Mouse (Mus musculus) midbrain, postnatal 0 days (tissue): ENCODE results near the gene Nudt3. TPM values are rescaled to one million over a fixed set of nuclear protein-coding genes. Genes with fewer than 3 reads are reported as not detected.

ENCODE experiments used
- ATAC-seq: fragments of 200-750 bp; cut with Nextera tagmentation; 2 replicates; pipeline ENCODE4 v1.8.0; 2017; ENCODE audit warnings: moderate number of reproducible peaks, mild to moderate bottlenecking, moderate TSS enrichment, moderate library complexity; ENCODE audit not compliant: low FRiP score
- DNase-seq: peaks from one replicate; pipeline ENCODE4 v3.0.0-alpha.2; 2015; ENCODE audit warnings: low spot score
- H3K27ac ChIP-seq: fragments of 300-500 bp; sonication (generic); 2 replicates; pipeline ENCODE4 v1.5.1; 2014; ENCODE audit warnings: low read depth, mild to moderate bottlenecking, low read length, mixed read lengths
- H3K27me3 ChIP-seq: fragments of 300-500 bp; sonication (generic); 2 replicates; pipeline ENCODE4 v1.6.1; 2014; ENCODE audit warnings: low read length, control low read depth, mixed read lengths; ENCODE audit not compliant: insufficient read depth
- H3K36me3 ChIP-seq: fragments of 300-500 bp; sonication (generic); 2 replicates; pipeline ENCODE4 v1.6.1; 2014; ENCODE audit warnings: low read length, control low read depth, mixed read lengths; ENCODE audit not compliant: insufficient read depth
- H3K4me1 ChIP-seq: fragments of 300-500 bp; sonication (generic); 2 replicates; pipeline ENCODE4 v1.6.1; 2014; ENCODE audit warnings: mild to moderate bottlenecking, control low read depth, antibody characterized with exemption, low read length, mixed read lengths; ENCODE audit not compliant: insufficient read depth
- H3K4me2 ChIP-seq: fragments of 300-500 bp; sonication (generic); 2 replicates; pipeline ENCODE4 v1.6.1; 2014; ENCODE audit warnings: low read depth, mild to moderate bottlenecking, low read length, mixed read lengths; ENCODE audit not compliant: poor library complexity, severe bottlenecking
- H3K4me3 ChIP-seq: fragments of 300-500 bp; sonication (generic); 2 replicates; pipeline ENCODE4 v1.5.1; 2014; ENCODE audit warnings: low read depth, mild to moderate bottlenecking, low read length, moderate library complexity
- H3K9ac ChIP-seq: fragments of 300-500 bp; sonication (generic); replicated peaks from 2 replicates; pipeline ENCODE4 v1.6.1; 2014; ENCODE audit warnings: mild to moderate bottlenecking, low read length, moderate library complexity, mixed read lengths; ENCODE audit not compliant: poor library complexity, severe bottlenecking
- H3K9me3 ChIP-seq: fragments of 300-500 bp; sonication (generic); 2 replicates; pipeline ENCODE4 v1.6.1; 2016; ENCODE audit warnings: low read length, control low read depth
- CTCF ChIP-seq: IDR thresholded peaks from 2 replicates; pipeline ENCODE4 v1.5.1; 2016; ENCODE audit warnings: antibody characterized with exemption, mild to moderate bottlenecking
- WGBS: fragments of 180-500 bp; shearing (Covaris S2); extraction: QIAGEN DNeasy Blood & Tissue Kit; methylation state at CpG from one replicate; pipeline ENCODE4 v1.1.7; 2014; 5-methylcytosine and 5-hydroxymethylcytosine counted together
- polyA plus RNA-seq: library from polyadenylated mRNA; unstranded; fragments of >200 nt; fragmentation: Nextera tagmentation; extraction: Ambion mirVana; gene quantifications from 2 replicates; pipeline ENCODE4 v1.2.1, GENCODE M21; 2015
- total RNA-seq: library from RNA; depleted of rRNA; stranded (reverse); fragments of >200 nt; gene quantifications from 2 replicates; pipeline ENCODE4 v1.2.3, GENCODE M21; 2014

The Nudt3 gene
- total and polyA plus RNA-seq, 2 experiments from 2014 or later, result 203 to 280 TPM

GRCm38 (mm10) chr17:27558845-27559244 is 64.5 kb downstream of the Nudt3 start:
- TF ChIP-seq CTCF, result no peak
- Histone ChIP-seq H3K27me3 (peaks cover 5% of the 10 kb centered on the region; the same call in 1 of the 2 replicates), H3K9me3 (no peaks in the 10 kb centered on the region), H3K36me3 (peaks cover 7% of the 10 kb centered on the region), H3K4me2 (no peak overlapping the region), H3K4me1 (peaks cover 14% of the 10 kb centered on the region; the same call in 1 of the 2 replicates), H3K4me3 (no peak overlapping the region), H3K27ac (no peak overlapping the region), H3K9ac (no peak overlapping the region)
- WGBS, result 15% methylated on average over 5 of the region's 5 CpGs
- ATAC-seq (no peak), DNase-seq (no peak)

- Histone ChIP-seq H3K4me3 (peak overlapping the region; percentile 82), H3K4me1 (peaks cover 14% of the 10 kb centered on the region; the same call in 1 of the 2 replicates), H3K36me3 (peaks cover 7% of the 10 kb centered on the region), H3K9ac (peak overlapping the region; percentile 97), H3K4me2 (peak overlapping the region; percentile 91), H3K27me3 (peaks cover 5% of the 10 kb centered on the region; the same call in 1 of the 2 replicates), H3K27ac (no peak overlapping the region), H3K9me3 (no peaks in the 10 kb centered on the region)
- TF ChIP-seq CTCF, result no peak
- peak; percentile 47 for DNase-seq
- WGBS, result 11% methylated on average over 14 of the region's 14 CpGs
- no peak for ATAC-seq
Measured at GRCm38 (mm10) chr17:27557927-27558661, 65.2 kb downstream of the Nudt3 start.

GRCm38 (mm10) chr17:27557181-27557926 is 65.9 kb downstream of the Nudt3 start:
- Histone ChIP-seq H3K4me1 (peaks cover 14% of the 10 kb centered on the region; the same call in 1 of the 2 replicates), H3K27ac (peak overlapping the region; percentile 89), H3K27me3 (peaks cover 5% of the 10 kb centered on the region; the same call in 1 of the 2 replicates), H3K9ac (peak overlapping the region; percentile 97), H3K4me3 (peak overlapping the region; percentile 82), H3K9me3 (no peaks in the 10 kb centered on the region), H3K36me3 (peaks cover 7% of the 10 kb centered on the region), H3K4me2 (peak overlapping the region; percentile 91)
- TF ChIP-seq CTCF, result peak; percentile 35
- ATAC-seq, result peak; percentile 53
- under 1% methylated on average over 30 of the region's 75 CpGs for WGBS
- DNase-seq, result peak; percentile 63

DNA sequence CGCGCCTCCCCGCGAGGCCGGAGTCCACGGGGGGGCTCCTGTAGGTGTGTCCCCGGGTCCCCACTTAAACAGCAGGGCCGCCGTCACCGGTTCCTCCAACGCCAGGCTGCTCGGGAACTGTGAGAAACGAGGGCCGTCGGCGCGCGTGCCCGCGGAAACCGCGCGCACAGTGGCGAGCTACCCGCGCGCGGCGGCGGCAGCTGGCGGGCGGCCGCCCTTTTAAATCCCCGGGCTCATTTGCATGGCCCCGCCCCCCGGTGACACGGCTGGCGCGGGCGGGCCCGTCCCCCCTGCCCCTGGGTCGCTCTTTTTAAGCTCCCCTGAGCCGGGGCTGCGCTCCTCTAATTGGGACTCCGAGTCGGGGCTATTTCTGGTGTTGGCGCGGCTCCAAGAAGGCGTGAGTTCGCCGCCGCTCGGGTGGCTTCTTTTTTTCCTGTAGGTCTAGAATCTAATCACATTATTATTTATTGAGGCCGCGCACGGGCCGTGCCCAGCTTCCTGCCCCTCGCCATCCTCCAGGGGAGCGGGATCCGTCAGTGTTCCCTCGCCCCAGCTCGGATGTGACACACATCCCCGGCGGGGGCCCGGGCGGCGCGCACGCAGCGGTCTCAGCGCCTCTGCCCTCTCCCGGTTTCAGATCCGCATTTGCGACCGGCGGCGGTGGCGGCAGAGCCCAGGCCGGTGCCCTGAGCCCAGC is 66.8 kb downstream of the Nudt3 start, which contains the start of gene Hmga1:
Gene Hmga1, plus strand, starts transcription at position 183 of the 697 bp plus-strand sequence.
- Histone ChIP-seq H3K4me3 (peak within 1 kb of the TSS; percentile 82), H3K4me2 (peak within 1 kb of the TSS; percentile 91), H3K36me3 (peaks cover 2% of the 10 kb centered on the region; the same call in 1 of the 2 replicates), H3K9ac (peak within 1 kb of the TSS; percentile 97), H3K27ac (peak within 1 kb of the TSS; percentile 89), H3K27me3 (peaks cover 5% of the 10 kb centered on the region; the same call in 1 of the 2 replicates), H3K9me3 (no peaks in the 10 kb centered on the region), H3K4me1 (peaks cover 14% of the 10 kb centered on the region; the same call in 1 of the 2 replicates)
- WGBS, result 1% methylated on average over 58 of the region's 79 CpGs
- DNase-seq (peak; percentile 89), ATAC-seq (peak; percentile 77)
- no peak for TF ChIP-seq CTCF

GRCm38 (mm10) chr17:27555512-27556172 is 67.7 kb downstream of the Nudt3 start:
- H3K4me2 ChIP-seq, result peak overlapping the region; percentile 91
- H3K27ac ChIP-seq, result peak overlapping the region; percentile 89; the same call in 1 of the 2 replicates
- H3K9me3 ChIP-seq, result no peaks in the 10 kb centered on the region
- peak overlapping the region; percentile 82 for H3K4me3 ChIP-seq
- H3K36me3 ChIP-seq, result peaks cover 2% of the 10 kb centered on the region; the same call in 1 of the 2 replicates
- peak; percentile 40 for DNase-seq
- TF ChIP-seq CTCF, result no peak; the same call in 1 of the 2 replicates
- H3K9ac ChIP-seq, result peak overlapping the region; percentile 97; the same call in 1 of the 2 replicates
- under 1% methylated on average over 36 of the region's 55 CpGs for WGBS
- no peak for ATAC-seq
- H3K4me1 ChIP-seq, result peaks cover 14% of the 10 kb centered on the region; the same call in 1 of the 2 replicates
- H3K27me3 ChIP-seq, result peaks cover 5% of the 10 kb centered on the region; the same call in 1 of the 2 replicates
